Mouse (Mus musculus) neural tube, embryonic 13.5 days (tissue): ENCODE data around the gene Socs3. TPM values are rescaled to one million over a fixed set of nuclear protein-coding genes. Genes with fewer than 3 reads are reported as not detected.

Source experiments
- ATAC-seq: fragments of 200-750 bp; cut with Nextera tagmentation; 2 replicates; pipeline ENCODE4 v1.8.0; 2017; ENCODE audit warnings: low read depth, mild to moderate bottlenecking, moderate TSS enrichment, moderate library complexity
- H3K27ac ChIP-seq: fragments of 300-500 bp; sonication (generic); replicated peaks from 2 replicates; pipeline ENCODE4 v1.5.1; 2015; ENCODE audit warnings: moderate library complexity, mild to moderate bottlenecking, inconsistent platforms
- H3K27me3 ChIP-seq: fragments of 300-500 bp; sonication (generic); 2 replicates; pipeline ENCODE4 v1.6.1; 2015; ENCODE audit warnings: mild to moderate bottlenecking, inconsistent platforms
- H3K36me3 ChIP-seq: fragments of 300-500 bp; sonication (generic); 2 replicates; pipeline ENCODE4 v1.6.1; 2015; ENCODE audit warnings: mild to moderate bottlenecking, inconsistent platforms
- H3K4me1 ChIP-seq: fragments of 300-500 bp; sonication (generic); replicated peaks from 2 replicates; pipeline ENCODE4 v1.6.1; 2015; ENCODE audit warnings: inconsistent platforms
- H3K4me2 ChIP-seq: fragments of 300-500 bp; sonication (generic); 2 replicates; pipeline ENCODE4 v1.6.1; 2015; ENCODE audit warnings: inconsistent platforms, mild to moderate bottlenecking, moderate library complexity
- H3K4me3 ChIP-seq: fragments of 300-500 bp; sonication (generic); 2 replicates; pipeline ENCODE4 v1.5.1; 2015; ENCODE audit warnings: mild to moderate bottlenecking, inconsistent platforms
- H3K9ac ChIP-seq: fragments of 300-500 bp; sonication (generic); 2 replicates; pipeline ENCODE4 v1.6.1; 2015; ENCODE audit warnings: moderate library complexity, mild to moderate bottlenecking, inconsistent platforms
- H3K9me3 ChIP-seq: fragments of 300-500 bp; sonication (generic); 2 replicates; pipeline ENCODE4 v1.6.1; 2016; ENCODE audit warnings: inconsistent platforms
- WGBS: fragments of 180-500 bp; shearing (Covaris S2); methylation state at CpG from one replicate; pipeline ENCODE4 v1.1.7; 2015; 5-methylcytosine and 5-hydroxymethylcytosine counted together
- polyA plus RNA-seq: library from polyadenylated mRNA; unstranded; fragments of >200 nt; fragmentation: Nextera tagmentation; extraction: Ambion mirVana; gene quantifications from 2 replicates; pipeline ENCODE4 v1.2.1, GENCODE M21; 2015

Gene Socs3
- polyA plus RNA-seq, 1 experiment from 2014 or later: 8.7 TPM

- H3K9ac ChIP-seq: no peak overlapping the region
These were observed 28.0 kb downstream of the Socs3 start for GRCm38 (mm10) chr11:117941848-117942247.

GRCm38 (mm10) chr11:117941325-117941834, 28.5 kb downstream of the Socs3 start:
- WGBS: 87% methylated on average over 8 of the region's 8 CpGs
- Histone ChIP-seq H3K9ac (no peak overlapping the region), H3K9me3 (no peaks in the 10 kb centered on the region), H3K27me3 (peaks cover 3% of the 10 kb centered on the region; the same call in 1 of the 2 replicates), H3K4me2 (no peak overlapping the region), H3K36me3 (no peaks in the 10 kb centered on the region), H3K4me3 (no peak overlapping the region), H3K4me1 (peaks cover 37% of the 10 kb centered on the region), H3K27ac (no peak overlapping the region)
- ATAC-seq: no peak

More at GRCm38 (mm10) chr11:117941848-117942247, 28.0 kb downstream of the Socs3 start:
- H3K4me2 ChIP-seq: no peak overlapping the region
- no peak overlapping the region for H3K27ac ChIP-seq
- 14% methylated on average over 4 of the region's 4 CpGs for WGBS
- no peak for ATAC-seq
- H3K27me3 ChIP-seq: peaks cover 3% of the 10 kb centered on the region; the same call in 1 of the 2 replicates
- H3K36me3 ChIP-seq: no peaks in the 10 kb centered on the region
- no peak overlapping the region for H3K4me3 ChIP-seq
- H3K9me3 ChIP-seq: no peaks in the 10 kb centered on the region
- peaks cover 34% of the 10 kb centered on the region for H3K4me1 ChIP-seq

- ATAC-seq: no peak
- no peak overlapping the region for H3K4me3 ChIP-seq
- H3K4me1 ChIP-seq: peaks cover 42% of the 10 kb centered on the region
- H3K36me3 ChIP-seq: no peaks in the 10 kb centered on the region
- H3K27ac ChIP-seq: 0 out of 2 replicates have a peak overlapping the region, but pooled peaks have one; percentile 77
- peaks cover 3% of the 10 kb centered on the region; the same call in 1 of the 2 replicates for H3K27me3 ChIP-seq
- H3K9ac ChIP-seq: no peak overlapping the region
- 94% methylated on average over 6 of the region's 6 CpGs for WGBS
- H3K4me2 ChIP-seq: no peak overlapping the region
- no peaks in the 10 kb centered on the region for H3K9me3 ChIP-seq
These were observed 29.0 kb downstream of the Socs3 start for GRCm38 (mm10) chr11:117940881-117941280.

- Histone ChIP-seq H3K27ac (peak overlapping the region; percentile 77), H3K4me2 (peak overlapping the region; percentile 16), H3K27me3 (peaks cover 9% of the 10 kb centered on the region; the same call in 1 of the 2 replicates), H3K4me1 (peaks cover 50% of the 10 kb centered on the region), H3K36me3 (no peaks in the 10 kb centered on the region), H3K4me3 (no peak overlapping the region), H3K9ac (no peak overlapping the region), H3K9me3 (no peaks in the 10 kb centered on the region)
- WGBS: 2% methylated on average over 7 of the region's 7 CpGs
- peak; percentile 87 for ATAC-seq
These were observed 30.0 kb downstream of the Socs3 start for GRCm38 (mm10) chr11:117939741-117940285.

GRCm38 (mm10) chr11:117939004-117939730, 30.7 kb downstream of the Socs3 start:
- Histone ChIP-seq H3K9me3 (no peaks in the 10 kb centered on the region), H3K4me1 (peaks cover 55% of the 10 kb centered on the region), H3K27me3 (peaks cover 11% of the 10 kb centered on the region; the same call in 1 of the 2 replicates), H3K27ac (peak overlapping the region; percentile 77), H3K4me2 (peak overlapping the region; percentile 16), H3K9ac (no peak overlapping the region), H3K36me3 (no peaks in the 10 kb centered on the region), H3K4me3 (no peak overlapping the region)
- no peak for ATAC-seq
- WGBS: 23% methylated on average over 4 of the region's 4 CpGs

GRCm38 (mm10) chr11:117936202-117936601, 33.6 kb downstream of the Socs3 start:
- 54% methylated on average over 8 of the region's 8 CpGs for WGBS
- Histone ChIP-seq H3K9me3 (no peaks in the 10 kb centered on the region), H3K4me2 (no peak overlapping the region), H3K27me3 (peaks cover 22% of the 10 kb centered on the region), H3K4me1 (peaks cover 61% of the 10 kb centered on the region), H3K9ac (no peak overlapping the region), H3K36me3 (no peaks in the 10 kb centered on the region), H3K4me3 (no peak overlapping the region), H3K27ac (no peak overlapping the region)
- ATAC-seq: no peak

GRCm38 (mm10) chr11:117935616-117936015, 34.2 kb downstream of the Socs3 start:
- no peak overlapping the region for H3K4me3 ChIP-seq
- no peaks in the 10 kb centered on the region for H3K9me3 ChIP-seq
- H3K9ac ChIP-seq: no peak overlapping the region
- no peak for ATAC-seq
- no peaks in the 10 kb centered on the region for H3K36me3 ChIP-seq
- WGBS: 71% methylated on average over 9 of the region's 9 CpGs
- H3K4me2 ChIP-seq: no peak overlapping the region
- H3K27me3 ChIP-seq: peaks cover 28% of the 10 kb centered on the region
- peaks cover 61% of the 10 kb centered on the region for H3K4me1 ChIP-seq
- no peak overlapping the region for H3K27ac ChIP-seq

DNA sequence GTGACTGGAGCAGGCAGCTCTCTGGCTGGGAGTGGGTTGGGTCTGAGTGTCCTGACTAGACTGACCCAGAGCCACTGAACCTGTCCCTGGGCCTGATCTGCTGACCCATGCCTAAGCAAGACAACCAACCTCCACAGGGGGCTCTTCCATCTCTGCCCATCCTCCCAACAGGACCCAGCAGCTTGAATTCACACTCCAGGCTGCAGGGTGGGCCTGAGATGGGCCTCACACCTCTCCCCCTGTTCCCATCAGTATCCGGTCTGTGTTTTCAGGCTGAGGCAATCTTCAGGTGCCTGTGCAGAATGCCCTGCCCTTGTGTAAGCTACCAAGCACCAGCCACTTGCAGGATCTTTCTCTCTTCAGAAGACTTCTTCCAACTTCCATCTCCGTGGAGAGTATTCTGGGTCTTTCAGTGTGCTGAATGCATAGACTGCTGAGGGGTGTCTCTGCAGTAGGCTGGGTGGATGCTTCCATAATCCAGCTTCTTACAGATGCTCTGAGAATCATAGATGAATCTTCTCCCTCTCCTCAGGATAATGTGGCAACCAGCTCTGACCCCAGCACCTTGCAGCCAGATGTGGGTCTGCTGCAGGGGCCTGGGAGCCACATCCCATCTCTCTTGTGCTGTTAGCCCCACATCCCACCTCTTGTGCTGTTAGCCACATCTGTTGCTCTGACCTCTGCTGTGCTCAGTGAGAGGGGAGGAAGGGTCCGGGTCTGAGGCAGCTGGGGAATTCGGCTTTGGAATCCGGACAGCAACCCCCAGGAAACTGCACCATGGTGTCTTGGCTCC, 35.1 kb downstream of the Socs3 start:
- no peak overlapping the region for H3K27ac ChIP-seq
- WGBS: 60% methylated on average over 5 of the region's 5 CpGs
- no peaks in the 10 kb centered on the region for H3K9me3 ChIP-seq
- peaks cover 56% of the 10 kb centered on the region for H3K4me1 ChIP-seq
- no peak for ATAC-seq
- peaks cover 36% of the 10 kb centered on the region for H3K27me3 ChIP-seq
- no peak overlapping the region for H3K4me2 ChIP-seq
- 0 out of 2 replicates have a peak overlapping the region, but pooled peaks have one; percentile 5 for H3K9ac ChIP-seq
- H3K4me3 ChIP-seq: no peak overlapping the region
- H3K36me3 ChIP-seq: no peaks in the 10 kb centered on the region

- no peaks in the 10 kb centered on the region for H3K36me3 ChIP-seq
- H3K9me3 ChIP-seq: no peaks in the 10 kb centered on the region
- no peak overlapping the region for H3K4me2 ChIP-seq
- peaks cover 42% of the 10 kb centered on the region for H3K27me3 ChIP-seq
- H3K4me1 ChIP-seq: peaks cover 50% of the 10 kb centered on the region
- 40% methylated on average over 2 of the region's 2 CpGs for WGBS
- no peak overlapping the region for H3K9ac ChIP-seq
- no peak overlapping the region for H3K4me3 ChIP-seq
- ATAC-seq: no peak
- no peak overlapping the region for H3K27ac ChIP-seq
These were observed 35.7 kb downstream of the Socs3 start for GRCm38 (mm10) chr11:117934168-117934567.

DNA sequence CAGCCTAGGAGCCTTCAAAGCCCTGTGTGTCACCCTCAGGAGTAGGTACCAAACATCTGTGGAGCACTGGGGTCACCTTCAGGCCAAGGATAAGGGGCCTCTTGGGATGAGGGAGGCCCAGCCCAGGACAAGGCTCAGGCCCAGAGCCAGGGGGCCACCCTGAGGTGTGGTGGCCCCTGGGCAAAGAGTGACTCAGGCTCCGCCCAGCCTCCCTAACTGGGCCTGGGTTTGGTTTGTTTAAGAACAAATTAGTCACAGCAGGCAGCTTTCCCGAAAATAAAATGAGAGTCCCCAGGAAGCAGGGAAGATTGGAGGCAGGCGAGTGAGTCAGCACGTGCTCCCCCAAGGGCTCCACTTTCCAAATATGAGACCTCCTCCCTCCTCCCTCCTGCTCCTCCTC, 37.7 kb downstream of the Socs3 start:
- H3K27me3 ChIP-seq: peaks cover 48% of the 10 kb centered on the region
- no peaks in the 10 kb centered on the region for H3K36me3 ChIP-seq
- no peak overlapping the region for H3K27ac ChIP-seq
- 32% methylated on average over 4 of the region's 4 CpGs for WGBS
- H3K9ac ChIP-seq: no peak overlapping the region
- H3K4me1 ChIP-seq: peaks cover 44% of the 10 kb centered on the region
- no peak overlapping the region for H3K4me3 ChIP-seq
- no peak for ATAC-seq
- H3K4me2 ChIP-seq: no peak overlapping the region
- no peaks in the 10 kb centered on the region for H3K9me3 ChIP-seq

- Histone ChIP-seq H3K27ac (no peak overlapping the region), H3K4me3 (no peak overlapping the region), H3K9me3 (no peaks in the 10 kb centered on the region), H3K9ac (no peak overlapping the region), H3K4me1 (peaks cover 44% of the 10 kb centered on the region), H3K27me3 (peaks cover 53% of the 10 kb centered on the region), H3K4me2 (no peak overlapping the region), H3K36me3 (no peaks in the 10 kb centered on the region)
- no peak for ATAC-seq
- 58% methylated on average over 6 of the region's 6 CpGs for WGBS
These were observed 38.3 kb downstream of the Socs3 start for GRCm38 (mm10) chr11:117931576-117931975.
